Mouse (Mus musculus): ENCODE results near the gene Fam169a.

The Fam169a gene

GRCm38 (mm10) chr13:97180113-97180828 lies 113.2 kb downstream of the Fam169a start:
- no peak for DNase-seq (ENCODE audit: low read depth, low spot score)
